Mouse (Mus musculus) adrenal gland, postnatal 25 days (tissue): ENCODE results near the gene Adprhl1. TPM values are rescaled to one million over a fixed set of nuclear protein-coding genes. Genes with fewer than 3 reads are reported as not detected.
A peak's percentile ranks its signal among the peaks of the same experiment; 100 is the strongest.

ENCODE experiments used
- DNase-seq: peaks from one replicate; pipeline ENCODE4 v3.0.0; 2021; ENCODE audit warnings: mixed read lengths
- long read RNA-seq: library from polyadenylated mRNA; stranded (forward); transcript quantifications from one replicate; pipeline ENCODE4 v2.0.0, GENCODE M21; 2021
- total RNA-seq: library from RNA; stranded (reverse); gene quantifications from 2 replicates; pipeline ENCODE4 v1.2.3, GENCODE M21; 2021

The Adprhl1 gene
- 1.4 and 1.7 TPM in 2 replicates for total RNA-seq
- long read RNA-seq, transcript Adprhl1-201 (7 exons, 1,372 nt), result major isoform, 5 of 5 reads
- long read RNA-seq, partial matches to known transcripts, result 0 of 5 reads
- long read RNA-seq, other reads (novel, unspliced or antisense), result 0 of 5 reads

DNA sequence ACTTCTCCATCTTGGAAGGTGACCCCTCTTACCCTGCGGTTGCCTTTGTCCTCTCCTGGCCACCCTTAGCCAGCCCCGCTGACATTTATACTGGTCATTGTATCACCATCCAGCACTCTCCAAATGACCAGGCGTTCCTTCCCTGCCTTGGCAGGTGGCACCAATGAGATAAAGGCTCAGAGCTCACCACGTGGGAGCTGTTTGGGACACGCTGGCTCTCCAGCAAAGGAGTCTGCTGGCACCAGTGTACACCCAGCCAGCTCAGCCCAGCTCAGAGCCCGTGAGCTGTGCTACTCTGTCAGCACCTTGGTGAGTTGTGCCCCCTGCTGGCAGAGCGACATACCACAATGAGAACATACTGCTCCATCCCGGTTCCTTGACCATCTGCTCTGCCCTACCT is at the start of gene Adprhl1:
TSS of gene Adprhl1 (minus strand) at position 144 of the 400 bp plus-strand sequence.
- peak; percentile 77 for DNase-seq

DNA sequence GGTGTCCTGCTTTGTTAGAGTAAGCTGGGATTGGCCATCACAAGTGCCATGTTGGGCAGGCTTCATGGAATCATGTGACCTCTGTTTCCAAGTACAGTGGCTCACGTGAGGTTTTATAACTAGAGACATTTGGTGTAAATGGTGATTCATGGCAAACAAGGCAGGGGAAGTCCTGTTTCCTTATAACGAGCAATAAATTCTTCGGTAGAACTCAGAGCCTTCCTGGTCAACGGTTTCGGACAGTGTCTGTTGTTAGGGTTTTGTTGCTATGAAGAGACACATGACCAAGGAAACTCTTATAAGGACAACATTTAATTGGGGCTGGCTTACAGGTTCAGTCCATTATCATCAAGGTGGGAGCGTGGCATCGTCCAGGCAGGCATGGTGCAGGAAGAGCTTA is 47.1 kb upstream of the Adprhl1 start:
- DNase-seq, result no peak

DNA sequence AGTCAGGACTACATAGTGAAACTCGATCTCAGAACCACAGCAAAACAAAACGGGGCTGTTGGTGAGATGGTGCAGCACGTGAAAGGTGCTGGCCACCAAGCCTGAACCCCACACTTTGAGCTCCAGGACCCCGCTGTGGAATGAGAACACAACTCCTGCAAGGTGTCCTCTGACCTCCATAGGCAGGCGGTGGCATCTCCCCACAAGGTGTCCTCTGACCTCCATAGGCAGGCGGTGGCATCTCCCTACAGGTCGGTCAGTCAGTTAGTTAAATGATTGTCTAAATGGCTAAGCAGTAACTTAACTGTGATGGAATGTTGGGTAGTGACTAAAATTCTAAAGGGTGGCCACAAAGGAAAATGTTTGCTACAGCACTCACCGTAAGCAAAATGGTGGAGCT is 45.6 kb upstream of the Adprhl1 start:
- no peak for DNase-seq

DNA sequence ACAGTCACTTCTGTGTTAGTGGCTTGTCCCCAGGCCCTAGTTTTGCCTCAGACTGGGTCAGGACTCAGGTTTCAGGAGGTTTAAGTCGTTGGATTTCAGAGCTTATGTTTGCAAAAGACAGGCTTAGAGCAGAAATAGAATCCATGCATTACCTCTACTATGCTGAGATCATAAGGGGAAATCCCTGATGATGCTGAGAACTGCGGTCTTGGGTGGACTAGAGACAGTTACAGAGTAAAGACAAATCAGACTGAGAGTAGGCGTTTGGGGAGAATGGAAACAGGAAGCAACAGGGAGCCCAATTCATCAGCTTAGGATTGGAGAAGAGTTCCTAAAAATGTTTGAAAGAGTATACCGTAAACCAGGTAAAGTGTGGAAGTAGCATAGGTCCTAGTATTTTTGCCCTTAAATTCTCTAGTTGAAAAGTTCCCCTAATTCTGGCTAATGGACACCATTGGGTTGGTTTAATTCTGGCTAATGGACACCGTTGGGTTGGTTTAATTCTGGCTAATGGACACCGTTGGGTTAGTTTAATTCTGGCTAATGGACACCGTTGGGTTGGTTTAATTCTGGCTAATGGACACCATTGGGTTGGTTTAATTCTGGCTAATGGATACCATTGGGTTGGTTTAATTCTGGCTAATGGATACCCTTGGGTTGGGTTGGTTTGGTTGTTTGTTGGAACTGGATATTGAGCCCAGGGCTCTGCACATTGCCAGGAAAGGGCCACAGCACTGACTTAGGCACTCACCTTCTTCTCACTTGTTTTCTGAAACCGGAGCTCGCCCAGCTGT is 39.9 kb upstream of the Adprhl1 start:
- no peak for DNase-seq

DNA sequence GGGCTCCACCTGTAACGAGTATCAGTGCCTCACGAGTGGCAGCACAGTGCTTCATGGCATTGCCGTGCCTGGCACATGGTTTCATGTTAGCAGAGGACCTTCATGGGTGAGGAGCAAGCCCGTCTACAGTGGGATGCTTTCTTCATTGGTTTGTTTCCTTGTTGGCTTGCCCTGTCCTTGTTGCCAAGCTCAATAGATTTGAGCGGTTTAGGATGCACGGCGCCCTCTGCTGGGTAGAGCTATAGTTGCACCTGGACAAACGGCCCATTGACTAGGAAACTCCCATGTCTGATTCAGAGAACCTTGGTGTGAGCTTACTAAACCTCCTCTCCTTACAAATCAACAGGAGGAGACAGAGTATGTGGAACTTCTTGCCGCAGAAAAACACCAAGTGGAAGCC is 38.4 kb upstream of the Adprhl1 start:
- peak; percentile 82 for DNase-seq

DNA sequence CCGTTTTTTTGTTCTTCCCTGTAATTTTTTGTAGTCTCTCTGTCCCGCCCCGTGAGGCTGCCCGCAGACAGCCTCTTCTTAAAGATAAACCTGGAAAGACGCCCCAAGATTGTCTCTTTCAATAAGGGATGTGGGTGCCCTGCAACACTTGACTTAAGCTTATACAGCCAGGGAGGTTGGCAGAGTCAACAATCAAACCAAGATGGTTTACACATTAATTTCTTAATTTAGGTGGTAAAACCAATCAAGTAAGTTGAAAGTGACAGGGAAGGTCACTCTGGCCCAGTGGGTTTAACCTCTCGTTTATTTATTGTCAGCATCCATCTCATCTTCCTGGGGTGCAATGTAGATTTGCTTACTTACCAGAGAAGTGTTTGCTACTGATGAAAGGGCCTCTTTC is 34.7 kb upstream of the Adprhl1 start:
- DNase-seq, result no peak

DNA sequence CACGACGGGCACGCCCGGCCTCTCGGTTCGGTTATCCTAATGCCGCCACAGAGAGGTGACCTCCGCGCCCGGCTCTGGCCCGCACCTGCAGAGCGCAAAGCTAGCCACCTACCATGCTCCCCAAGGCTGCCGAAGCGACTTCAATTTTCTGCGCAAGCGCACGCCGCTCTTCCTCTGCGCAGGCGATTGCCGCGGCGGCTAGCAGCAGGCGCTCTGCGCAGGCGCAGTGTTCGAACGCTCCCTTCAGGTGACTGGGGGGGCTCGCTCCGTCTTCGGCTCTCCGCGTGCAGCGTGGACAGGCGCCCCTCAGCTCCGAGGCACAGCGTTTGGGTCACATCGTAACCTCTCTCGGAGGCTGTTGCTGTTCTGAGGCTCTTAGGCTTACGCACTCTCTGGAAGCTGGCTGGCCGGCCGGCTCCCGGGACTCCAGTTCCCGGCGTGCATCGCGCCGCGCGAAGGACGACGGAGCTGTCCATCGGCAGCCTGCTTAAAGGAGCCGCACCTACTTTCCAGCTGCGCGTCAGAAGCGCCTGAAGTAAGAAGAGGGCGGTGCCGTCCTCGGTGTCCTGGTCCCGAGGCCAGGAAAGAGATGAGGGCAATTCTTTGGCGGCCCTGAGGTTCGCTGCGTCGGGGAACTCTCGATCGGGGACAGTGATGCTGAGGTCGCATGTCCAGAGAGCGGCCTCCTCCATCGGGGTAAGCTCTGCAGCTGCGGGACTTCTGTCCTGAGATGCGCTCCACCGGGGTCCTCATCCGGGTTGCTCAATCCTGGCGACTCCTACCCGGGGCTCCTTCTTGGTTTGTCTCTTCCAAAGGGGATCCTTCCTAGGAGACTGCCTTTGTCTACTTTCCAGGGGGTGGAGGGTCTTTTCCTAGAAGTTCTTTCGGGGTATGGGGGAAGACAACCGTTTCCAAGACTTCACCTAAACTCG is 34.0 kb upstream of the Adprhl1 start, which contains the start of the genes Dcun1d2 and Tmco3:
TSS of gene Dcun1d2 (minus strand) at position 440 of the 932 bp plus-strand sequence.
TSS of gene Tmco3 (plus strand) at position 499 of the 932 bp plus-strand sequence.
- peak; percentile 96 for DNase-seq

DNA sequence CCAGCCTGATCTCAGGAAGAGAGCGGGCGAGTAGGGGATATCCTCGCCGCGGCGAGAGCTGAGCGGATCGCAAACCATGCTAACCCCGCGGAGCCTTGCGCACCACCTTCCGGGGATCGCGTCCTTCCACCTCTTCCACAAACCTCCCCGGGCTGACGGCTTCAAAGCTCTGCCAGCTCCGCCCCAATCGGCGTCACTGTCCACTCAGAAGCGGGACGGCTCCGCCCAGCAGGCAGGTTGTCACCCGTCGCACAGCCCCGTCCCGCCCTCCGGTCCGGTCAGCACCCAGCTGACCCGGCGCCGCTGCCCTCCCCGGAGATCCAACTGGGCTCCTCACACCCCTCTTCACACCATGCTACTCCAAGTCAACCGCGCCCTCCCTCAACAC is 33.3 kb upstream of the Adprhl1 start:
- DNase-seq, result peak; percentile 92

DNA sequence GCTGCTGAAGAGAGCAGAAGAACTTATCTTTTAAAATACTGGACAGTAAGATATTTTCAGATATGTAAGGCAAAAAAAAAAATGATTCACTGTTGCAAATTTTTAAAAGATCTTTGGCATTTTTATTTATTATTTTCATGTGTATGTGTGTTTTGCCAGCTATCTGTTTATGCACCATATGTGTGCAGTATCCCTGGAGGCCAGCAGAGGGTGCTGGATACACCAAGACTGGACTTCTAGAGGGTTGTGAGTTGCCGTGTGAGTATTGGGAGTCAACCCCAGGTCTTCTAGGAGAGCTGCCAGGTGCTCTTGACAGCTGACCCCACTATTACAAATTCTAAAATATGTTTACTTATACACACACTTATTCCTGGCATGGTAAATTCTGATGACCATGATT is 29.2 kb upstream of the Adprhl1 start:
- DNase-seq, result no peak

DNA sequence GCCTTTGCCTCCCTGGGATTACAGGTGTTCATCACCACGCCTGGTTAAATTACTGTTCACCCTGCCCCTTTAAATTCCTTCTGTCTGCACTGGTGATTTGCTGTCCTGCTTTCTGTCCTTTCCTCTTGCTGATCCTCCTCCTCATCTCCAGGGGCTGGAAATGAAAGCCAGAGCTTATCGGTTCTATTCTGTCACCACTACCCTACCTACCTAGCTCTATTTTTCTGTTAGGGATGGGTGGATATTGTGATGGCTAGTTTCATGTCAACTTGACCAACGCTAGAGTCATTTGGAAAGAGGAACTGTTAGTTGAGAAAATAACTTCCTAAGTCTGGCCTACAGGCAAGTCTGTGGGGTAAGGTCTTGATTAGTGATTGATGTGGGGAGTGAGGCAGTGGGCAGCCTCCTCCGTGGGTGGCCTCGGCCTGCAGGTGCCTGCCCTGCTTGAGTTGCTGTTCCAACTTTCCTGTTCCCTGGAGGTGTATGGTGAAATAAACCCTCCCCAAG is 23.0 kb upstream of the Adprhl1 start:
- DNase-seq, result no peak

DNA sequence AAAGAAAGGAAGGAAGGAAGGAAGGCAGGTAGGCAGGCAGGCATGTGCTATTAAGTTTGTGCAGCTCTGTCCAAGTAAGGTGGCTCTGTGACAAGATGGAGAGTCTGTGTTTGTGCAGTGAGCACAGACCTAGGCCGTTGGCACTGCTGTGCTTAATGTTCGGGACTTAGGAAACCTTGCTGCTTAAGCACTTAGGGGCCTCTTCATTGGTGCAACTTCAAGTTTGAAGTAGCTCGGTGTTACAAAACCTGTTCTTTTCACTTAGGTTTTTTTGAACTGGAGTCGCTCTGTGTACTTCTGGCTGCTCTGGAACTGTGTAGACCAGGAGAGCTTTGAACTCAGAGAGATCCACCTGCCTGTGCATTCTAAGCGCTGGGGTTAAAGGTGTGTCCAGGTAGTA is 18.9 kb upstream of the Adprhl1 start:
- DNase-seq, result no peak

DNA sequence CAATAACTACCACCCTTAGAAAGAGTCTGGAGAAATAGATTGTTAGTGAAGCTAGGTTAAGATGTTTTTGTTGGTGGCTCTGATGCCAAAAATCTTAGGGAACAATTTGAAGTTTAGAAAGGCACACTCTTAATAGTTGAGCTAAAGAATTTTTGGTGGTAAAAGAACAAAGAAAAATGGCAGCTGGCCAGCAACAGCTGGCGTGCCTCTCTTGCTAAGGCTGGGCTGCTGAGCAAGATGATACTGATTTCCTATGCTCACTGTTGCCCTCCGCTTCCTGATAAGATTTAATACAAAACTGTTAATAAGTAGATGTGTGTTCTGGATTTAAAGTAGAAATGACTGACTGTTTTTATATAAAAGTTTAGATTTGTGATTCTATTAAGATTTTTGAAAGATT is 13.6 kb upstream of the Adprhl1 start:
- no peak for DNase-seq

DNA sequence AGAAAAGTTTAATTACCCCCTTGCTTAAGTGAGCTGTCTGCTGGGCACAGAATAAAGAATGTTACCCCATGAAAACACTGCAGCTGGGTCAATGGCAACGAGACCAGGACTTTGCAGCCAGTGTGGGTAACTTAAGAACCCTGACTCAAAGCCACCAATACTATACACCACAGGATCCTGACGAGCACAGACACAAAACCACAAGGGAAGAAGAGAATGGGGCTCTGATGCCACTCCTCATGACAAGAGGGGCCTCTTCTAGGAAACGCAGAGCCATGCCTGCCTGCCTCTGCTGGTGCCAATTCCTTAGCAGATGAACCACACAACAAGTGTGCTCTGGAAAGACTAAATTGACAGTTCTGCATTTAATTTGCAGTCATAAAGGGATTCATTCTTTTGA is 9.4 kb upstream of the Adprhl1 start:
- no peak for DNase-seq

DNA sequence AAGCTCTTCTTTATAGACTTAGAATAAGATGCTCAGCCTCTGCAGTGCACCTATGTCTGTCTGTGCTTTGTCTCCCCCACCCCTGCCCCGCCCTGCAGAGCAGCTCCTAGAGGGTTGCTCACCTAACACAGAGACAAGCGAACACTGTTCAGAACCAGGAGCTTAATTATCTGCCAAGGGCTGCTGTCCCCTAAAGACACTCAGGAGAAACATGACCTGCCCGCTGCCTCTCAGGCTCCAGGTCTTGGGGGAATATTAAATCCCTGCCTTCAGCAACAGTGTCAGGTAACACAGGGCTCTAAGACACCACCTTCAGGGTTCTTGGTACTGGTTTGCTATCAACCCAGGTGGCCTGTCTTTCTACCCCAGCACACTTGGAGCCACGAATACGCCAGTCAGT is 549 bp downstream of the Adprhl1 start:
- no peak for DNase-seq

DNA sequence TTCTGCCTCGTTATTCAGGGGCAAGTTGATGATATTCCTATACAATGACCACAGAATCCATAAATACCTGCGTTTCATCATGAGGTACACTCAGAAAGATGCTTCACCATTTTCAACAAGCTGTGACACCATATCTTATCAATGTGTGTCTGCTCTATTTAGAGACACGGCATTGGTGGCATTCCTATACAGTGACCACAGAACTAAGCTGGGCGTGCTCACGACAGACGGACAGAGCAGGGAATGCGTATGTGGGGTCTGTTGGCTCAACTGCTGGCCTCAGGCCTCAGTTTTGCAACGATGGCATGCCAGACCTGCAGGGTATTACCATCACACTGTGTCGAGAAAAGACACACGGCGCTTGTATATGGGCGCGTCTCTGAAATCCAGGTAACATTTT is 1.1 kb downstream of the Adprhl1 start:
- no peak for DNase-seq

DNA sequence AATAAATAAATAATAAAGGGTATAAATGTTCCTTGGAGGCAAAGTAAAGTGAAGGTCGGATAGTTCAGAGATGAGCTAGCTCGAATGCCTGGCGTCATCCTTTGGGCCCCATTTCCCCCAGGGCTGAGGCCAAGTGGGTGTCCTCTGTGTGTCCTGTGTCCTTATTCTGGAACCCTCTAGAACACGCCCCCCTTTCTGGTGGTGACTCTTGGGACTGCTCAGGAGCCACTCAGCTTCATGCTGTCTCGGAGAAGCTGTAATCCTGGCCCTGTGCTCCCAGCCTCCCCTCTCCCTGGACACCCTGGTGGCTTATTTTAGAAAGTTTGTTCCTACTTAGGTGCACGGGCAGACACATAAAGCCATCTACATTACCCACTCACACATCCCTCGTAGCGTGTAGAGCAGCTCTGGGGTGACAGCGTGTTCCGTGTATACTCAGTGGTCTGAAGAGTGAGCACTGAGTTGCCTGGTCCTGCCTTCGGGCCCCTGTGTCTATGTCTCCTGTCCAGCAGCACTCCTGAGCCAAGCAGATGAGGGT is 9.6 kb downstream of the Adprhl1 start:
- no peak for DNase-seq

DNA sequence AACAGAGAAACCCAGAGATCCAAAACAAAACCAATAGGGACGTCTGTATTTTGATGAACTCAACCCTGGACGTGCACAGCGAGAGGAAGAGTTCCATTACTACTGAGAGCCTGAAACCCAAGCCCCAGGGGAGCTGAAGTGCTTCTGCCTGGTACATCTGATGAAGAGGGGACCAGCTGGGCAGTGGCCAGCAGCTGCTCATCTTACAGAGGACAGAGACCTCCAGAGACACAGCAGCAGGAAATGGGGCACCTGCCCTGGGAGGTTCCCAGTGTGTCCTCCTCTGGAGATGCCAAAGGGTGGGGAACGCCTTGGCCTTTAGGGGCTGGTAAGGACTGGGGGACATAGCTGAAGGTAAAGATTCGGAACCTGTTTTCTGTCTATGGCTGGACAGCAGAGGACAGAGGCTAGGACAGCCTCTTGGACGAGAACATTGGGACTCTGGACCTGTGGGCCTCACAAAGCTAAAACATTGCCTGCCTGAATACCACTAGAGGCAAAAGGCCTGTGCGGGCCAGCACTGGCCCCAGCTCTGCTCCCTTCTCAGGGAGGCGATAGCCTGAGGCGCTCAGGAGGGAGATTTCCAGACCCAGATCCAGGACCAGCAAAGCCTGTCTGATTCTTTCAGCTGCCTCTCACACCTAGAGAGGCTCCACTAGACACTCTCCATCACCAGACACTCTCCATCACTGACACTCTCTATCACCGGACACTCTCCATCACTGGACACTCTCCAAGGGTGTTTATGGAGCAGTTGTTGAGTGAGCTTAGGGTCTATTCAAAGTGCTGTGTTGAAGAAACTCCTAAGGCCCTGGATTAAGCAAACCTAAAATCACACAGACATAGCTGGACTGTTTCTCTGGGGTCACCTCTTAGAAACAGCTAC is 10.7 kb downstream of the Adprhl1 start:
- no peak for DNase-seq

DNA sequence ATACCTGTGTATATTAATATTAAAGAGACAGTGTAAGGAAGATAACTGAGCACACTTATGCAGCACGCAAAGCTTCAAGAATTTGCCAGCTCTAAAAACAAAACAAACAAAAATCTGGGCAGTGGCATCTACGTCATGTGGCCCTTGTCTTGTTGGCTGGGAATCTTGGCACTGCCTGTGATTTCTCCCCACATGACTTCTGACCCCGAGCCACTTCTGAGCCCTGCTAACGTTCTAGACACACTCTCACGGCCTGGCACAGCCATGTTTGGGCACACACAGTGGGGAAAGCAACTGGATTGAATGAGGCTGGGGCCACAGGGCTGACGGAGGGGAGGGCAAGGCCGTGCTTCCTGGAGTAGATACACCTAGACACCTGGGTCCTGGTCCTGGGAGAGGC is 13.3 kb downstream of the Adprhl1 start:
- no peak for DNase-seq

DNA sequence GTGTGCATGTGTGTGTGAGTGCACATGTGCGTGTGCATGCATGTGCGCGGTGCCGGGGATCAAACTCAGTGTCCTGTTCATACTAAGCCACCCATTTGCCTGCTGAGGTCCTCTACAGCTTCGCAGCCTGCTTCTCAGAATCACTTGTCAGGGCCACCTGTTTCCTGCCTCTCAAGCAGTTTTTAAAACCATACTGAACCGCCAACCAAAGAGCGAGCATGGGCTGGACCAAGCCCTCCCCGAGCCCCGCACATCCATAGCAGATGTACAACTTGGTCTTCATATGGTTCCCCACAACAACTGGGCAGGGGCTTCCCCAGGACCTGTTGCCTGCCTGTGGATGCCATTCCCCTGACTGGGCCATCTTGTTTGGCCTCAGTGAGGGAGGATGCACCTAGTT is 13.9 kb downstream of the Adprhl1 start:
- no peak for DNase-seq

DNA sequence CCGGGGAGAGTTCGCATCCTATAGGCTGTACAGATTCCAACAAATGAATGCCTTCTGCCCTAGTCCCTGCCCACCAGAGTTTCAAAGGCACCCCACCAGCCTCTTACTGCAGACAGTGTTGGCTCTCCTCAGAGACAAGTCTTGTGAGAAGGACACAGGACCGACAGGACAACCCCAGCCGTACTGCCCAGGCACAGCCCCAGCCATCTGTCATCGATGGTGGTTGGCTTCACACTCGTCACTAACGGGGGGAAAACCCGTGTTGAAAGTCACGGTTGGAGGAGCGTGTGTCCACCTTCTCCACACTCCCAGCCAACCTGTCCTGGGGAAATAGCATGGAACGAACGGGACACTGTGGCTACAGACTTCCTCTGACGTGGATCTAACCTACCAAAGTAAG is 19.2 kb downstream of the Adprhl1 start:
- DNase-seq, result no peak

DNA sequence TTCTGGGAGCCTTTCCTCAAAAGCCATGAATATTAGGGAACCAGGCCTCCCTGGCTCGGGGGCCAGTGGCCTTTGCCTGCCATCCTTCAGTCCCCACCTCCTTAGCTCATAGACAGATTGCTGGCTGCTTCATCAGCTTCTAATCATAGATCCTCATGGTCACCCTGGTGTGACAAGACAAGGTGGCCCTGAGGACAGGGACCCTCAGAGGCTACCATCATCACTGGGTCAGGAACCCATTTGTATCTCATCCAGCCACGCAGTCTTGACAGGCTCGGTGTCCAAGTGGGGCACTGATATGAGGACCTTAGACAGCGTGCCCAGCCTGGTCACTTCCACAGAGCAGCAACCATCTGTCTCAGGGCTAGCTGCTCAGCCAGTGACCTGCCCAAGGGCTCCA is 23.5 kb downstream of the Adprhl1 start:
- no peak for DNase-seq

DNA sequence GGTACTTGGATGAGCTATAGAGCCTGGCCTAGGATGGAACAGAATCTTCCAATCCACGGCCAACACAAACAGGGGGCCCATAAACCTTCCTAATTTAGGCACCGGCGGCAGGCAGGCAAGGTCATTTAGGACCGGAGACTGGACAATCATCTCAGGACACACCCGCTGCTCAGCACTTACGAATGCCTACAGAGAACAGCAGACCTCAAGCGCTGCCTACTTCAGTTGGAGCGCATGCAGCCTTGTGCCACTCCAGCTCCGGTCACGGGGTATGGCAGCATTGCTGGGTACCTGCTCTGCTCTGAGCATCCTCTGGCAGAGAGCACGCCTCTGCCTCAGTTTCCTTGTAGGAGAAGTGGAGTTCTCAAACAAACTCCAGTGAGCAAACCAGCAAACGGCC is 24.2 kb downstream of the Adprhl1 start:
- DNase-seq, result no peak
